Mouse (Mus musculus): Measurements from ENCODE around the gene Srcap. TPM values are rescaled to one million over a fixed set of nuclear protein-coding genes. Genes with fewer than 3 reads are reported as not detected.

The Srcap gene
- polyA plus RNA-seq, 1 experiment from 2014 or later: 39.6 TPM

DNA sequence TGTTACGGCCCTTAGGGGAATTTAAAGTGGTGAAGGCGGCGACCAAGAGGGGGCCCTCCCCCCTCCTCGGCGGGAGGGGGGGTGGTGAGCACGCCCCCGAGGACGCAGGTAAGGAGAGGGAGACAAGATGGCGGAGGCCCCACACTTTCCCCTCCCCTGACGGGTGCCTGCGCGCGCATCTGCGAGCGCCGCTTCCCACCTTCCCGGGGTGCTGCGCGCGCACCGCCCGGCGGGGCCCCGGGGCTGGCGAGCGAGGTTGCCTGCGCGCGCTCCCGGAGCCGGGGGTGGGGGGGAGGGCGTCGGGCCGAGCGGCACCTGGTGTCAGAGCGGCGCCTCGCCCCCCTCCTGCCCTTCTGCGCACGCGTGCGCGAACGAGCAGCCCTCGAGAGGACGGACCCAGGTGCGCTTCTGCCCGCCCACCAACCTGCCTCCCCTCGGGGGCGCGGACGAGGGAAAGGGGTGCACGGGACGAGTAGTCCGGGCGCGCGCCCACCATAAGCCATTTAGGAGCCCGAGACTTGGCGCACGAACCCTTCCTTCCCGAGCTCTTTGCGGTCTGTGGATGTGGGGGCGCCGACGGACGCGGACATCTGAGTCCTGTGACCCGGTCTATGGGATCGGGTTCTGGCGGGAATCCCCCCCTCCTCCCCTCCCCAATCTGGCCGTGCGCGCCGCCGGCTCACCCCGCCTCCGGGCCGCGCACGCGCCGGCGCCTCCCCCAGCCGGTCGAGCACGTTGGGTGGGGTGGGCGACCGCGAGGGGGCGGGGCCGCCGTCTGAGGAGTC lies 640 bp downstream of the Srcap start:
- ATAC-seq (ENCODE audit: low FRiP score, low TSS enrichment): peak; percentile 85
- Histone ChIP-seq H3K4me1 (ENCODE audit: insufficient read depth, low read length) (peaks cover 20% of the 10 kb centered on the region), H3K27ac (ENCODE audit: low read length) (peak overlapping the region; percentile 99), H3K4me2 (replicated peaks; ENCODE audit: low read depth, low read length) (peak overlapping the region; percentile 54), H3K36me3 (ENCODE audit: insufficient read depth, low read length) (peaks cover 17% of the 10 kb centered on the region), H3K27me3 (ENCODE audit: insufficient read depth, low read length) (no peaks in the 10 kb centered on the region), H3K9me3 (ENCODE audit: low read length) (0 out of 2 replicates have a peak, but pooled peaks cover 3% of the 10 kb centered on the region), H3K9ac (replicated peaks; ENCODE audit: low read length) (peak overlapping the region; percentile 97), H3K4me3 (ENCODE audit: low read length) (peak overlapping the region; percentile 92)
- WGBS: under 1% methylated on average over 57 of the region's 93 CpGs

DNA sequence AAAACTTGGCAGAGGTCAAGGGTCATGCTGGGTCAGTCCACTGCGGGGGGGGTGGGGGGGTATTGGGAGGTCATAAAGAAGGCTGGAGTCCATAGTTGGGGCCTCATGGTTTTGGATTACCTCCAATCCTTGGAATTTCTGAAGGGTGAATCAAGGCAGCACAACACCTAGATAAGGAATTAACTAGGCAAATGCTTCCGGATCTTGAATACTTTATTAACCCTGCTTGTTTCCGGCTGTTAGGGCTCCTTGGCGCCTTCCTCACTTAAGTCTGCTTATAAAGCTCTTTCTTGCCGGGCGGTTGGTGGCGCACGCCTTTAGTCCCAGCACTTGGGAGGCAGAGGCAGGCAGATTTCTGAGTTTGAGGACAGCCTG lies 1.2 kb downstream of the Srcap start:
- ATAC-seq (ENCODE audit: low FRiP score, low TSS enrichment): no peak
- Histone ChIP-seq H3K36me3 (ENCODE audit: insufficient read depth, low read length) (peaks cover 23% of the 10 kb centered on the region), H3K4me2 (replicated peaks; ENCODE audit: low read depth, low read length) (peak overlapping the region; percentile 54), H3K4me3 (ENCODE audit: low read length) (peak overlapping the region; percentile 92), H3K9me3 (ENCODE audit: low read length) (0 out of 2 replicates have a peak, but pooled peaks cover 3% of the 10 kb centered on the region), H3K27me3 (ENCODE audit: insufficient read depth, low read length) (no peaks in the 10 kb centered on the region), H3K9ac (replicated peaks; ENCODE audit: low read length) (peak overlapping the region; percentile 97), H3K27ac (ENCODE audit: low read length) (peak overlapping the region; percentile 99), H3K4me1 (ENCODE audit: insufficient read depth, low read length) (peaks cover 20% of the 10 kb centered on the region)
- 32% methylated on average over 8 of the region's 8 CpGs for WGBS

DNA sequence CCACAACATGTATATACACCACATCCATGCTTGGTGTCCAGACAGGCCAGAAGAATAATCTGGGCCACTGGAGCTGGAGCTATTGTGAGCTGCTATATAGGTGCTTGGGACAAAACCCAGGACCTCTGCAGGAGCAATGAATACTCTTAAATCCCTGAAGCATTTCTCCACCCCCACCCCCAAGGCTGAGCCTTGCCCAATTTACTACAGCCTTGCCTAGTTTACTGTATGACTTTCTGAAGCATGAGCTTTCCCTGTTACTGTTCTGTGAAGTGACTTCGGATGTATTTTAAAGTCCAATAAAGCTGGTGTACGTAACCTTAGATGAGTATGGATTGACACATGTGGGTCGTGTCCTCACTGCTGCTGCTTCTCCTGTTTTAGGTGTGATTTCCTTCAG lies 2.0 kb downstream of the Srcap start:
- H3K9ac ChIP-seq (replicated peaks; ENCODE audit: low read length): peak overlapping the region; percentile 32
- peak overlapping the region; percentile 99; the same call in 1 of the 2 replicates for H3K27ac ChIP-seq (ENCODE audit: low read length)
- peak overlapping the region; percentile 92 for H3K4me3 ChIP-seq (ENCODE audit: low read length)
- H3K4me1 ChIP-seq (ENCODE audit: insufficient read depth, low read length): peaks cover 20% of the 10 kb centered on the region
- 60% methylated on average over 3 of the region's 3 CpGs for WGBS
- peaks cover 23% of the 10 kb centered on the region for H3K36me3 ChIP-seq (ENCODE audit: insufficient read depth, low read length)
- no peaks in the 10 kb centered on the region for H3K9me3 ChIP-seq (ENCODE audit: low read length)
- no peak for ATAC-seq (ENCODE audit: low FRiP score, low TSS enrichment)
- no peaks in the 10 kb centered on the region for H3K27me3 ChIP-seq (ENCODE audit: insufficient read depth, low read length)
- peak overlapping the region; percentile 54 for H3K4me2 ChIP-seq (replicated peaks; ENCODE audit: low read depth, low read length)

DNA sequence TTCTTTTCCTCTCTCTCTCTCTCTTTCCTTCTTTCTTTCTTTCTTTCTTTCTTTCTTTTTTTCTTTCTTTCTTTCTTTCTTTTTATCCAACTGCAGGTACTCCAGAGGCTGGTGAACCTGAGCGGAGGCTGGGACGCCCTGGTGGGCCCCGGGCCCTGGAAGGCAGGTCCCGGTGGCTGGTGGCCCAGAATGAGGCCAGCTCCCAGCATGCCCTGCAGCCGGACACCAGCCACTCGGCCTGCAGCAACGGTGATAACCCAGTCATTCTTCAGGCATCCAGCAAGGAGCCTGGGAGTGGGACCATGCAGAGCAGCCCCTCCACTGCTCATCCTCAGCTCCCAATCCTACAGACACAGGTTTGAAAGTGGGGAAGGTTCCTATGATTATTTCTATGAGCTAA lies 4.1 kb downstream of the Srcap start:
- Histone ChIP-seq H3K27me3 (ENCODE audit: insufficient read depth, low read length) (no peaks in the 10 kb centered on the region), H3K36me3 (ENCODE audit: insufficient read depth, low read length) (peaks cover 34% of the 10 kb centered on the region), H3K9ac (replicated peaks; ENCODE audit: low read length) (no peak overlapping the region), H3K4me2 (replicated peaks; ENCODE audit: low read depth, low read length) (no peak overlapping the region), H3K4me1 (ENCODE audit: insufficient read depth, low read length) (peaks cover 18% of the 10 kb centered on the region), H3K4me3 (ENCODE audit: low read length) (no peak overlapping the region), H3K9me3 (ENCODE audit: low read length) (no peaks in the 10 kb centered on the region), H3K27ac (ENCODE audit: low read length) (no peak overlapping the region)
- WGBS: 92% methylated on average over 7 of the region's 7 CpGs
- ATAC-seq (ENCODE audit: low FRiP score, low TSS enrichment): no peak

DNA sequence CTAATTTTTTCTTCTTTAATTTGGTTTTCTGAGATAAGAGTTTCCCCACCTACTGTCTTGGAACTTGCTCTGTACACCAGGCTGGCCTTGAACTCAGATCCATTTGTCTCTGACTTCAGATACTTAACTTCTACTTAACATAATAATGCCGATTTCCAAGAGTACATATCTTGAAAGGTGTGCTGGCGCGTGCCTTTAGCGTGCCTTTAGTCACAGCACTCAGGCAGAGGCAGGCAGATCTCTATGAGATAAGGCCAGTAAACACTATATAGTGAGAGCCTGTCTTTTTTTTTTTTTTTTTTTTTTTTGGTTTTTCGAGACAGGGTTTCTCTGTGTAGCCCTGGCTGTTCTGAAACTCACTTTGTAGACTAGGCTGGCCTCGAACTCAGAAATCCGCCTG lies 4.6 kb downstream of the Srcap start:
- no peak for ATAC-seq (ENCODE audit: low FRiP score, low TSS enrichment)
- WGBS: 90% methylated on average over 6 of the region's 7 CpGs
- H3K9me3 ChIP-seq (ENCODE audit: low read length): no peaks in the 10 kb centered on the region
- H3K9ac ChIP-seq (replicated peaks; ENCODE audit: low read length): no peak overlapping the region
- no peak overlapping the region for H3K4me2 ChIP-seq (replicated peaks; ENCODE audit: low read depth, low read length)
- H3K36me3 ChIP-seq (ENCODE audit: insufficient read depth, low read length): peaks cover 39% of the 10 kb centered on the region
- H3K4me3 ChIP-seq (ENCODE audit: low read length): no peak overlapping the region
- no peak overlapping the region for H3K27ac ChIP-seq (ENCODE audit: low read length)
- H3K27me3 ChIP-seq (ENCODE audit: insufficient read depth, low read length): no peaks in the 10 kb centered on the region
- H3K4me1 ChIP-seq (ENCODE audit: insufficient read depth, low read length): peaks cover 13% of the 10 kb centered on the region

DNA sequence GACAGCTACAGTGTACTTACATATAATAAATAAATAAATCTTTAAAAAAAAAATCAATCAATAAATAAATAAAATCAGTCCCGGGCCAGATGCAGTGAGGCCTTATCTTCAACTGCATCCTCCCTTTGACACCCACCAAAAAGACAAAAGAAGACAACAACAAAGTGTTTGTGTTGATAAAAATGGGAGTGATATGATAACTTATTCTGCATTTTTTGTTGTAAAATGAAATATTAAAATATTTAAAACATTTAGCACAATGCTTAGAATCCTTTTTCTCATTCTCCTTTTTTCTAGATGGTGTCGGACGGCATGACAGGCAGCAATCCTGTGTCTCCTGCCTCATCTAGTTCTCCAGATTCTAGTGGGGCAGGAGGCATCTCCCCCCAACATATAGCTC lies 7.5 kb downstream of the Srcap start, which contains the start of gene Gm42715:
Gene Gm42715, plus strand, starts transcription at position 301 of the 400 bp plus-strand sequence.
- Histone ChIP-seq H3K36me3 (ENCODE audit: insufficient read depth, low read length) (peaks cover 66% of the 10 kb centered on the region), H3K4me2 (replicated peaks; ENCODE audit: low read depth, low read length) (no peak within 1 kb of the TSS), H3K9ac (replicated peaks; ENCODE audit: low read length) (no peak within 1 kb of the TSS), H3K27me3 (ENCODE audit: insufficient read depth, low read length) (no peaks in the 10 kb centered on the region), H3K9me3 (ENCODE audit: low read length) (no peaks in the 10 kb centered on the region), H3K4me1 (ENCODE audit: insufficient read depth, low read length) (no peaks in the 10 kb centered on the region; the same call in 1 of the 2 replicates), H3K4me3 (ENCODE audit: low read length) (no peak within 1 kb of the TSS), H3K27ac (ENCODE audit: low read length) (no peak within 1 kb of the TSS)
- WGBS: 92% methylated on average over 3 of the region's 3 CpGs
- no peak for ATAC-seq (ENCODE audit: low FRiP score, low TSS enrichment)

DNA sequence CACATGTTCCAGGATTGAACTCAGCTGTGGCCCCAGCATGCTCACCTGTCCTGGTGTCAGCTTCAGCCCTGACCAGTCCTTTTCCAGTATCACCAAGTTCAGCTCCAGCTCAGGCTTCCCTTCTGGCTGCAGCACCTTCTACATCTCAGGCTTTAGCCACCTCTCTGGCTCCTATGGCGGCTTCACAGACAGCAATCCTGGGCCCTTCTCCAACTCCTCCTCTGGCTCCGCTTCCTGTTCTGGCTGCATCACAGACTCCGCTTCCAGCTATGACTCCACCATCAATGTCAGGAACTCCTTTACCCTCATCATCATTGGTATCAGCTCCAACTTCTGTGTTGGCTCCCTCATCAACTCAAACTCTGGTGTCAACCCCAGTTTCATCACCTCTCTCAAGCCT lies 29.9 kb downstream of the Srcap start:
- no peaks in the 10 kb centered on the region for H3K9me3 ChIP-seq (ENCODE audit: low read length)
- peaks cover 82% of the 10 kb centered on the region for H3K36me3 ChIP-seq (ENCODE audit: insufficient read depth, low read length)
- H3K27ac ChIP-seq (ENCODE audit: low read length): no peak overlapping the region
- H3K27me3 ChIP-seq (ENCODE audit: insufficient read depth, low read length): no peaks in the 10 kb centered on the region
- no peak overlapping the region for H3K4me3 ChIP-seq (ENCODE audit: low read length)
- H3K9ac ChIP-seq (replicated peaks; ENCODE audit: low read length): no peak overlapping the region
- 97% methylated on average over 3 of the region's 3 CpGs for WGBS
- no peak overlapping the region for H3K4me2 ChIP-seq (replicated peaks; ENCODE audit: low read depth, low read length)
- H3K4me1 ChIP-seq (ENCODE audit: insufficient read depth, low read length): no peaks in the 10 kb centered on the region
- no peak for ATAC-seq (ENCODE audit: low FRiP score, low TSS enrichment)

DNA sequence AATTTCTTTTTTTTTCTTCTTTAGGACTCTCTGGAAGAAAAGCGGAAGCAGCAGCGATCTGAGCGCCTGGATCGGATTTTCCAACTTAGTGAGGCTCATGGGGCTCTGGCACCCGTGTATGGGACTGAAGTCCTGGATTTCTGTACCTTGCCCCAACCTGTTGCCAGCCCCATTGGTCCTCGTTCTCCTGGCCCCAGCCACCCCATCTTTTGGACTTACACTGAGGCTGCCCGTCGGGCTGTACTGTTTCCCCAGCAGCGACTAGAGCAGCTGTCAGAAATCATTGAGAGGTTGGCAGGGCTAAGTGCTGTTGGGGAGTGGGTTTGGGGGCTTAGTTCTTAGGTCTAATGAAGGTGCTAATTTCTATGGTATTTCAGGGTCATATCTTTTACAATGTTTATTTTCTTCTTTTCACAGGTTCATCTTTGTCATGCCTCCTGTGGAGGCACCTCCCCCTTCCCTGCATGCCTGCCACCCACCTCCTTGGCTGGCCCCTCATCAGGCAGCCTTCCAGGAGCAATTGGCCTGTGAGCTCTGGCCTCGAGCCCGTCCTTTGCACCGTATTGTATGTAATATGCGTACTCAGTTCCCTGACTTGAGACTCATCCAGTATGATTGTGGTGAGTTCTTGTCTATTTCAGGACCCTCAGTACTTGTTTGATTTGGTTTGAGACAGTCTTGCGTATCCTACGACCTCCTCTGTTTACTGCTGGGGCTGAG lies 37.5 kb downstream of the Srcap start:
- Histone ChIP-seq H3K4me1 (ENCODE audit: insufficient read depth, low read length) (no peaks in the 10 kb centered on the region), H3K27ac (ENCODE audit: low read length) (no peak overlapping the region), H3K4me3 (ENCODE audit: low read length) (no peak overlapping the region), H3K9me3 (ENCODE audit: low read length) (no peaks in the 10 kb centered on the region), H3K9ac (replicated peaks; ENCODE audit: low read length) (no peak overlapping the region), H3K36me3 (ENCODE audit: insufficient read depth, low read length) (peaks cover 63% of the 10 kb centered on the region), H3K4me2 (replicated peaks; ENCODE audit: low read depth, low read length) (no peak overlapping the region), H3K27me3 (ENCODE audit: insufficient read depth, low read length) (no peaks in the 10 kb centered on the region)
- no peak for ATAC-seq (ENCODE audit: low FRiP score, low TSS enrichment)
- 86% methylated on average over 15 of the region's 15 CpGs for WGBS

DNA sequence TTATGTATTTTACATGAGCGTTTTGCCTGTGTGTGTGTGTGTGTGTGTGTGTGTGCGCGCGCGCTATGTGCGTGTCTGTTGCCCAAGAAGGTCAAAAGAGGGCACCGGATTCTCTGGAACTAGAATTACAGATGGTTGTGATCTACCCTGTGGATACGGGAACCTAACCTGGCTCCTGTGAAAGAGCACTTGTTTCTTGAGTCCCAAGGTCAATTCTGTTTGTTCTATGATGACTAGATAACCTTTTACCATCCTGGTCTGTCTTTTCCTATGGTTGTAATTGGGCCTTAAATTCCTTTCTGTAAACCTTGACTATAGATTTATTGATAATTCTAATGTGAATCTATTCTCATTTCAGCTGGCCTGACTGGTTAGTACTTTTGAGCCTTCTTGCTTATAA lies 39.8 kb downstream of the Srcap start:
- no peak for ATAC-seq (ENCODE audit: low FRiP score, low TSS enrichment)

DNA sequence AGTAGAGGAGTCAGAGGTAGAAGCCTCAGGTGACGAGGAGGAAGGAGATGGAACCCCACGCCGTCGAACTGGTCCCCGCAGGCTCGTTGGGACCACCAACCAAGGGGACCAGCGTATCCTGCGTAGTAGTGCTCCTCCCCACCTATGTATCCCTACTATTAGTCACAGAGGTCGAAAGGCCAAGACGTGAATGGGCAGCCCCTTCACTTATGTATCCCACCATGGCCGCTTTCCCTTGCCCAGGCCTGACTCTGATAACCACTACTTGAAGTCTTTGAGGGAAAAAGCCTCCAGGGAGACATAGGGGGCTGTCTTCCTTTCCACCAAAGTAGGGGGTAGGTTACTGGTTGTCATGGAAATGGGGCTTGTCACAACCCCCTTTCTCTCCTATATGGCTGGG lies 48.8 kb downstream of the Srcap start:
- Histone ChIP-seq H3K4me2 (replicated peaks; ENCODE audit: low read depth, low read length) (no peak overlapping the region), H3K27ac (ENCODE audit: low read length) (no peak overlapping the region), H3K36me3 (ENCODE audit: insufficient read depth, low read length) (peaks cover 68% of the 10 kb centered on the region), H3K9ac (replicated peaks; ENCODE audit: low read length) (no peak overlapping the region), H3K4me1 (ENCODE audit: insufficient read depth, low read length) (no peaks in the 10 kb centered on the region), H3K27me3 (ENCODE audit: insufficient read depth, low read length) (no peaks in the 10 kb centered on the region), H3K9me3 (ENCODE audit: low read length) (no peaks in the 10 kb centered on the region), H3K4me3 (ENCODE audit: low read length) (no peak overlapping the region)
- no peak for ATAC-seq (ENCODE audit: low FRiP score, low TSS enrichment)
- WGBS: 93% methylated on average over 11 of the region's 11 CpGs

More for the DNA sequence above, 39.8 kb downstream of the Srcap start:
- no peak overlapping the region for H3K27ac ChIP-seq (ENCODE audit: low read length)
- WGBS: 89% methylated on average over 8 of the region's 8 CpGs
- H3K4me1 ChIP-seq (ENCODE audit: insufficient read depth, low read length): no peaks in the 10 kb centered on the region
- H3K27me3 ChIP-seq (ENCODE audit: insufficient read depth, low read length): no peaks in the 10 kb centered on the region
- no peak overlapping the region for H3K4me2 ChIP-seq (replicated peaks; ENCODE audit: low read depth, low read length)
- no peak overlapping the region for H3K4me3 ChIP-seq (ENCODE audit: low read length)
- H3K9me3 ChIP-seq (ENCODE audit: low read length): no peaks in the 10 kb centered on the region
- H3K36me3 ChIP-seq (ENCODE audit: insufficient read depth, low read length): peaks cover 65% of the 10 kb centered on the region
- H3K9ac ChIP-seq (replicated peaks; ENCODE audit: low read length): no peak overlapping the region

All from kidney, embryonic 16.5 days (tissue).